Mouse (Mus musculus) liver, embryonic 16.5 days (tissue): ENCODE results near the gene Psmd4. TPM values are rescaled to one million over a fixed set of nuclear protein-coding genes. Genes with fewer than 3 reads are reported as not detected.
"Not testable (repeated sequence)": the region's sequence is repeated elsewhere in the genome, so short reads cannot be mapped to it uniquely, and the experiment has no call there.

Experiments used
- ATAC-seq: fragments of 200-750 bp; cut with Nextera tagmentation; 2 replicates; pipeline ENCODE4 v1.8.0; 2017; ENCODE audit warnings: low read depth, mild to moderate bottlenecking, moderate number of reproducible peaks, moderate library complexity
- H3K27ac ChIP-seq: fragments of 300-500 bp; sonication (generic); 2 replicates; pipeline ENCODE4 v1.5.1; 2014; ENCODE audit warnings: mild to moderate bottlenecking, low read length
- H3K27me3 ChIP-seq: fragments of 300-500 bp; sonication (generic); 2 replicates; pipeline ENCODE4 v1.6.1; 2014; ENCODE audit warnings: low read depth, low read length, mixed read lengths; ENCODE audit not compliant: control insufficient read depth, insufficient read depth
- H3K36me3 ChIP-seq: fragments of 300-500 bp; sonication (generic); 2 replicates; pipeline ENCODE4 v1.6.1; 2014; ENCODE audit warnings: mild to moderate bottlenecking; ENCODE audit not compliant: control insufficient read depth, insufficient read depth
- H3K4me1 ChIP-seq: fragments of 300-500 bp; sonication (generic); 2 replicates; pipeline ENCODE4 v1.6.1; 2014; ENCODE audit warnings: low read depth, low read length, mixed read lengths; ENCODE audit not compliant: control insufficient read depth
- H3K4me2 ChIP-seq: fragments of 300-500 bp; sonication (generic); 2 replicates; pipeline ENCODE4 v1.6.1; 2014; ENCODE audit warnings: low read depth, low read length, mixed read lengths
- H3K4me3 ChIP-seq: fragments of 300-500 bp; sonication (generic); 2 replicates; pipeline ENCODE4 v1.5.1; 2014; ENCODE audit warnings: low read depth, mild to moderate bottlenecking, low read length
- H3K9ac ChIP-seq: fragments of 300-500 bp; sonication (generic); 2 replicates; pipeline ENCODE4 v1.6.1; 2014; ENCODE audit warnings: low read depth, low read length
- H3K9me3 ChIP-seq: fragments of 300-500 bp; sonication (generic); replicated peaks from 2 replicates; pipeline ENCODE4 v1.6.1; 2016; ENCODE audit warnings: low read length; ENCODE audit not compliant: control insufficient read depth
- WGBS: fragments of 180-500 bp; shearing (Covaris S2); extraction: QIAGEN DNeasy Blood & Tissue Kit; methylation state at CpG from one replicate; pipeline ENCODE4 v1.1.7; 2014; ENCODE audit not compliant: insufficient replicate concordance; 5-methylcytosine and 5-hydroxymethylcytosine counted together
- polyA plus RNA-seq: library from polyadenylated mRNA; unstranded; fragments of >200 nt; fragmentation: Nextera tagmentation; extraction: Ambion mirVana; gene quantifications from 2 replicates; pipeline ENCODE4 v1.2.1, GENCODE M21; 2015

The Psmd4 gene
- polyA plus RNA-seq, 1 experiment from 2014 or later: 146 TPM

DNA sequence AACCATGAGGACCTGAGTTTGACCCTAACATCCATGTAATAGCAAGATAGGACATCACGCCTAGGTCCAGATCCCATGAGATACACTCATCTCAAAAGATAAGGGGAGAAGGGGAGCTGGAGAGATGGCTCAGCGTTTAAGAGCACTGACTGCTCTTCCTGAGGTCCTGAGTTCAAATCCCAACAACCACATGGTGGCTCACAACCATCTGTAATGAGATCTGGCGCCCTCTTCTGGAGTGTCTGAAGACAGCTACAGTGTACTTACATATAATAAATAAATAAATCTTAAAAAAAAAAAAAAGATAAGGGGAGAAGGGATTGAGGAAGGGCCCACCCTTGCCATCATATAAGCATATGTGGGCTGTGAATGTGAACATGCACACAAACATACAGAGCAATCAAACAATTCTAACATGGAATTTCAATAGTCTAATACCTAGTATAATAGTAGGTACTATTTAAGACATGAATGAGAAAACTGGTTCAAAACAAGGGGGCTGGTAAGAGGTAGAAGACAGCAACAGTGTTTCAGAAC lies 13.1 kb downstream of the Psmd4 start:
- not testable (repeated sequence) for H3K4me3 ChIP-seq, H3K9ac ChIP-seq, H3K27me3 ChIP-seq, H3K27ac ChIP-seq, H3K4me2 ChIP-seq, ATAC-seq, H3K9me3 ChIP-seq
- Histone ChIP-seq H3K36me3 (peaks cover 32% of the 10 kb centered on the region), H3K4me1 (peaks cover 20% of the 10 kb centered on the region)
- WGBS: 54% methylated on average over 3 of the region's 3 CpGs

DNA sequence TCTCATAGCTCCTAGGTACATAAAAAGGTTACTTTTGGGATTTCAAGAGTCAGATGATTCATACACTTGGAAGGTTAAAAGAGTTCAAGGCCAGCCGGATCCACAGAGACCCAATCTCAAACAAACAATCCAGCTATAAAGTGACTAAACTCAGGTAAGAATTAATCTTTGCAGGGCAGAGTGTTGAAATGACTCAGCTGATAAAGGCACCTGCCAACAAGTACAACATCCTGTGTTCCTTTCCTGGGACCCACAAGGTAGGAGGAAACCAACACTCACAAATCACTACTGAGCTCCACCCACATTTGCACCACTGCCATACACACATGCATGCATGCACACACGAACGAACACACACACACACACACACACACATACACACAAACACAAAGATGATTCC lies 13.8 kb downstream of the Psmd4 start:
- no peak overlapping the region for H3K9ac ChIP-seq
- H3K27me3 ChIP-seq: no peaks in the 10 kb centered on the region
- peaks cover 26% of the 10 kb centered on the region for H3K36me3 ChIP-seq
- no peaks in the 10 kb centered on the region for H3K9me3 ChIP-seq
- H3K4me3 ChIP-seq: no peak overlapping the region
- no peak overlapping the region for H3K27ac ChIP-seq
- H3K4me1 ChIP-seq: peaks cover 20% of the 10 kb centered on the region
- no peak overlapping the region for H3K4me2 ChIP-seq
- 60% methylated on average over 3 of the region's 3 CpGs for WGBS
- no peak for ATAC-seq

DNA sequence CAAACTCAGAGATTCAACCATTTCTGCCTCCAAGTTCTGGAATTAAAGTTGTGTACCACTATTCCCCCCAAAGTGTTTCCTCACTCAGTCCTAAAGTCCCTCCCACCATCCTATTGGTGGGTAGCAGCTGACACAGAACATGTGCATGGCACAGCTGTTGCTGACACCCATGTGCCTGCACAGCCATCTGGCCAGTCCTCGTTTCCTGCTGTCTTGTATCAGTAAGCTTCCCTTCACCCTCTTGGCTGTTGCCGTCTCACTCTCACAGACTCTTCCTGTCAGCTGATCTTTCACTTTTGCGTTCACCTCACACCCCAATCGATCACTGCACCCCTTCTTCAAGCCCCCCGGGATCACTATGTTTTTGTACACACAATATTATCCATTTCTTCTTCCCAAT lies 14.7 kb downstream of the Psmd4 start:
- WGBS: 20% methylated on average over 5 of the region's 5 CpGs
- Histone ChIP-seq H3K27me3 (no peaks in the 10 kb centered on the region), H3K4me2 (no peak overlapping the region), H3K4me1 (peaks cover 20% of the 10 kb centered on the region), H3K36me3 (peaks cover 17% of the 10 kb centered on the region), H3K9me3 (no peaks in the 10 kb centered on the region), H3K9ac (no peak overlapping the region), H3K27ac (no peak overlapping the region), H3K4me3 (no peak overlapping the region)
- ATAC-seq: 0 out of 2 replicates have a peak, but pooled peaks have one; percentile 10

DNA sequence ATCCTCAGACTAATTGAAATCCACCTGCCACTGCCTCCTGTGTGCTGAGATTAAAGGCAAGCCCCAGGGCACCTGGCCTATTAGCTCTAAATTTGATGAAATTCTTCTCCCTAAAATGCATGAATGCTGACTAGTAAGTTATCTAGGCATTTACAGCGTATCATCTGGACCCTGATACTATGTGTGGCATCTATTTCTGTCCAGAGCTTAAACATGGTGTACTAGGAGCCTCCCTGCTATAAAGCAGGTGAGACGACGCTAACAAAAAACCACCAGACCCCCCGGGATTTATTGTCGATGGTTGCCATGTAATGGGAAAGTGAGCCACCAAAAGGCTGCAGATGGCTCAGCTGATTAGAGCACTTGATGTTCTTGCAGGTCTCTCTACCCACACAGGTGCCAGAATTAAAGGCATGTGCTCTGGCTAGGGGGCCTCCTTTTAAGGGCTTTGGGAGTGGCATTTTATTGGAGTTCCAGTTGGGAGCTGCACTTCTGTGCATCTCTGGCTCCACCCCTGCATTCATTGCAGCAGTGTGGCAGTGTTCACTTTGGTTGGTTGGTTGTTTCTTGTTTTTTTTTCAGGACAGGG lies 15.3 kb downstream of the Psmd4 start:
- H3K4me1 ChIP-seq: peaks cover 20% of the 10 kb centered on the region
- no peak overlapping the region for H3K4me3 ChIP-seq
- peaks cover 13% of the 10 kb centered on the region for H3K36me3 ChIP-seq
- H3K9me3 ChIP-seq: no peaks in the 10 kb centered on the region
- no peak overlapping the region for H3K27ac ChIP-seq
- WGBS: 49% methylated on average over 5 of the region's 5 CpGs
- no peak for ATAC-seq
- H3K27me3 ChIP-seq: no peaks in the 10 kb centered on the region
- H3K9ac ChIP-seq: no peak overlapping the region
- no peak overlapping the region for H3K4me2 ChIP-seq

DNA sequence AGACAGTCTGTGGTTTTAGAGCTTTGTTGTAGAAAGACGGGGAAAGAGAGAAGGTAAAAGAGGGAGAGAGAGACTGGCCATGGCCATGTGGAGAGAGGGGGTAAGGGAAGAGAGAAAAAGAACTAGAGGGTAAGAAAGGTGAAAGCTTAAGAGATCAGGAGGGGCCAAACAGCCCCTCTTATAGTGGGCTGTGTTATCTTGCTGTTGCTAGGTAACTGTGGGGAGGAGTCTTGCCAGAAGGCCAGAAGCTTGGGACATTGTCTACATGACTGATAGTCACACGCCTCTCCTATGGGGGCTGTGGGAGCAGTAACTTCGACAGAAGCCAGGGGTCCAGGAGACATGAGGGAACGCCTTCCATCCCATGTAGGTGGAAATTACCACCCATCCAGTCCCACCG lies 17.2 kb downstream of the Psmd4 start:
- WGBS: 32% methylated on average over 5 of the region's 5 CpGs
- Histone ChIP-seq H3K4me1 (peaks cover 20% of the 10 kb centered on the region), H3K27me3 (no peaks in the 10 kb centered on the region), H3K4me3 (no peak overlapping the region), H3K27ac (no peak overlapping the region), H3K36me3 (no peaks in the 10 kb centered on the region; the same call in 1 of the 2 replicates), H3K9me3 (no peaks in the 10 kb centered on the region), H3K4me2 (no peak overlapping the region), H3K9ac (no peak overlapping the region)
- ATAC-seq: no peak

DNA sequence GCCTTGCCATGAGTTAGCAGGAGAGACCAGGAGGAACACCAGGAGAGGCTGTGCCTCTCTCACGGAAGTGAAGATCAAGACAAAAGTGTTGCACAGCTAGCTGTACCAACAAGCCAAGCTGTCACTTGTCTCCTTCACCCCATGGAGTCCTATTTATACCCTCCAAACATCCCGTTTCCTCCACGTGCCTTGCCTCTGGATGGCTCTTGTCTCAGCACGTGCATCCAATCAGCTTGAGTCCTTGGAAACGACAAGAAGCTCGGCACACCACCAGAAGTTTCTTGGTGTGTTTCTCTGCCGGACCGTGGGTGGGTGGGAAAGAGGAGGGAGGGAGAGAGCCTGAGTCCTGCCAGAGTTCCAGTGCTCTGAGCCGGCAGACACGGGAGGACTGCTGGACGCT lies 17.9 kb downstream of the Psmd4 start:
- no peaks in the 10 kb centered on the region for H3K27me3 ChIP-seq
- no peaks in the 10 kb centered on the region for H3K36me3 ChIP-seq
- H3K4me3 ChIP-seq: no peak overlapping the region
- ATAC-seq: 0 out of 2 replicates have a peak, but pooled peaks have one; percentile 10
- peaks cover 20% of the 10 kb centered on the region for H3K4me1 ChIP-seq
- 42% methylated on average over 11 of the region's 11 CpGs for WGBS
- no peaks in the 10 kb centered on the region for H3K9me3 ChIP-seq
- no peak overlapping the region for H3K27ac ChIP-seq
- H3K4me2 ChIP-seq: no peak overlapping the region
- H3K9ac ChIP-seq: no peak overlapping the region

DNA sequence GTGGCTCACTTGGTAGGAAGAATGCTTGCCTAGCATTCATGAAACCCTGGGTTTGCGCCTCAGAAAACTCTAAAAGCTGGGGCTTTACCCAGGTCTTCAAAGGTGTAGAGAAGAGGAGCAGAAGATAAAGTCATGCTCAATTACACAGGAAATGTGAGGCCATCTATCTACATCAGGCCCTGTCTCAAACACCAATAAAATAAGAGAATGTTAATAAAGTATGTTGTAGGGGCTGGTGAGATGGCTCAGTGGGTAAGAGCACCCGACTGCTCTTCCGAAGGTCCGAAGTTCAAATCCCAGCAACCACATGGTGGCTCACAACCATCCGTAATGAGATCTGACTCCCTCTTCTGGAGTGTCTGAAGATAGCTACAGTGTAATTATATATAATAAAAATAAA lies 21.5 kb downstream of the Psmd4 start:
- not testable (repeated sequence) for H3K9me3 ChIP-seq, H3K4me3 ChIP-seq, H3K27me3 ChIP-seq, H3K4me2 ChIP-seq, H3K36me3 ChIP-seq, H3K9ac ChIP-seq, ATAC-seq, H3K27ac ChIP-seq
- H3K4me1 ChIP-seq: peaks cover 17% of the 10 kb centered on the region
- WGBS: 83% methylated on average over 5 of the region's 5 CpGs

DNA sequence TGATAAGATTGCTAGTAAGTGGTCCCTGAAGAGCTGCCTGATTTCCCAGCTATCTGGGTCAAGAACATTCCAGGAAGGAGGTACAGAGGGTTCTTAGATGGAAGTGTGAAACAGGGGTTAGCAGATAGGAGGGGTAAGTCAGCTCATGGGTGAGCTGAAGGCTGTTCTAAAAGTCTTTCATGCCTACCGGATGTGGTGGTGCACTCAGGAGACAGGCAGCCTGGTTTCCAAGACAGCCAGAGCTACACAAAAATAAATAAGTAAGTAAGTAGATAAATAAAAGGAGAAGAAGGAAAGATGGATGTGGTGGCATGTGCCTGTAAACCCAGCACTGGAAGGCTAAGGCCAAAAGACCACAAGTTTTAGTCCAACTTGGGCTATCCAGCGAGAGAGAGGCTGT lies 23.7 kb downstream of the Psmd4 start:
- Histone ChIP-seq H3K27me3 (no peaks in the 10 kb centered on the region), H3K9me3 (no peaks in the 10 kb centered on the region), H3K27ac (no peak overlapping the region), H3K36me3 (no peaks in the 10 kb centered on the region), H3K4me3 (no peak overlapping the region), H3K9ac (no peak overlapping the region), H3K4me2 (no peak overlapping the region), H3K4me1 (peaks cover 13% of the 10 kb centered on the region)
- ATAC-seq: no peak
- WGBS: 80% methylated on average over 2 of the region's 2 CpGs

DNA sequence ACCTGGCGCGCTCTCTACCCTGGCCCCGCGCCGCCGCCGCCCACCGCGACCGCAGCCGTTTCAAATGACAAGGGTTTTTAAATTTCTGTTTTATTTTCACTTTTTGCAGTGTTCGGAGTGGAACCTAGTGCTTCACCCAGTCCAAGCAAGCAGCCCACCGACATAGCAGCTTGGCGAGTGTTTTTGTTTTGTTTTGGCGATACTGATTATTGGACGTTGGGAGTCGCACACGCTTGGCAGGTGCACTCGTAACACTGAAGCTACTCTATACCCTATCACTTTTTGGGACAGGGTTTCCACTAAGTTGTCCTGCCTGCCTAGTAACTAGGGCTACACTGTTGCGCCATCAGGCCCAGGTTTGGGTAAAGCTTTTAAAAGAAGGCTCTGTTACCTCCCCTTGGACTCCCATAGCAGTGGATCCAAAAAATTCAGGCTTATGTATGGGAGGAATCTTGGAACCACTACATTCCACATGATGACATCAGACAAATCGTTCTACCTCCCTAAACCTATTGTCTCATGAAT lies 25.8 kb downstream of the Psmd4 start:
- H3K27me3 ChIP-seq: no peaks in the 10 kb centered on the region
- H3K36me3 ChIP-seq: peaks cover 3% of the 10 kb centered on the region; the same call in 1 of the 2 replicates
- peak overlapping the region; percentile 98 for H3K27ac ChIP-seq
- H3K4me2 ChIP-seq: peak overlapping the region; percentile 85
- peak overlapping the region; percentile 72 for H3K9ac ChIP-seq
- peak overlapping the region; percentile 83 for H3K4me3 ChIP-seq
- H3K9me3 ChIP-seq: no peaks in the 10 kb centered on the region
- H3K4me1 ChIP-seq: peaks cover 19% of the 10 kb centered on the region
- 3% methylated on average over 21 of the region's 21 CpGs for WGBS
- no peak for ATAC-seq
